9 mouse cellular contexts compared by ENCODE assay signal in the genomic region with DNA sequence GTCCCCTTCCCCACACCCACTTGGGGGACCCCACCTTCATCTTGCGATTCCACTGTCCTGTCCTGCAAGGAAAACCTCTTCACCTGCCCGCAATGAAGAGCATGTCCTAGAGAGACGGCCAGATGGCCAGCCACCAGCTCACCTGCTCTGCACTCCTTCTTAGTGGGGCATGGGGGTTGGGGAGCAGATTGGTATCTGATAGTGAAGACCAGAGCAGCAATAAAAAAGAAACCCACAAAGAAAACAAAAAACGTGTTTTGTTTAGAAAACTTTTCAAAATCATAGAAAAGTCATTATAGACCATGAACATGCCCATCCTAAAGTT. TPM values are rescaled to one million over a fixed set of nuclear protein-coding genes. Genes with fewer than 3 reads are reported as not detected.
DNase-seq lines count a peak whose midpoint lies in the region; ATAC-seq and TF ChIP-seq lines count a peak whose summit lies in the region.
"Had no signal": no experiment of that assay in that cellular context is flagged by ENCODE, and none has a peak within 500 bp of the region (broad histone marks: within the 10 kb centered on the region; RNA-seq: fewer than 3 reads in every experiment).

No protein-coding gene starts in this region.

- DNase-seq in heart, postnatal 36 days = no peak
- DNase-seq in midbrain, embryonic 11.5 days (ENCODE audit: low spot score, missing footprints) = no peak
- DNase-seq in lung, postnatal 25 days (ENCODE audit: low spot score) = no peak
- no peak for DNase-seq in embryo, embryonic 11 days
- no peak for DNase-seq in lung, adult 2 months

- H3K36me3 ChIP-seq in heart, embryonic 16.5 days (ENCODE audit: control insufficient read depth, insufficient read depth) = no peaks in the 10 kb centered on the region
- H3K36me3 ChIP-seq in forebrain, embryonic 16.5 days (ENCODE audit: control insufficient read depth, insufficient read depth) = no peaks in the 10 kb centered on the region
- no peaks in the 10 kb centered on the region for H3K36me3 ChIP-seq in midbrain, embryonic 11.5 days (ENCODE audit: control insufficient read depth, insufficient read depth, low read length)

- no peak for TF ChIP-seq CTCF in bone marrow macrophage, adult 2 months (IDR thresholded peaks at IDR 0.05; ENCODE audit: low read depth, low read length)
- no peak for TF ChIP-seq CTCF in lung, adult 2 months (IDR thresholded peaks at IDR 0.05; ENCODE audit: insufficient read depth, low read length)

- no peak for TF ChIP-seq POLR2A in bone marrow macrophage, adult 2 months (IDR thresholded peaks at IDR 0.05; ENCODE audit: borderline replicate concordance, low read depth, low read length)
- no peak for TF ChIP-seq POLR2A in lung, adult 2 months (IDR thresholded peaks at IDR 0.05; ENCODE audit: borderline replicate concordance, extremely low read depth, low read depth, low read length)

- H3K9ac ChIP-seq in heart, embryonic 16.5 days (ENCODE audit: low read length) = no peak overlapping the region
- no peak overlapping the region for H3K9ac ChIP-seq in forebrain, embryonic 16.5 days (replicated peaks; ENCODE audit: low read depth, low read length)
- H3K9ac ChIP-seq in midbrain, embryonic 11.5 days (ENCODE audit: low read length) = 0 out of 2 replicates have a peak overlapping the region, but pooled peaks have one; percentile 40

- no peak overlapping the region for H3K27ac ChIP-seq in heart, embryonic 16.5 days (ENCODE audit: low read length)
- H3K27ac ChIP-seq in bone marrow macrophage, adult 2 months (ENCODE audit: insufficient read depth, low read depth, low read length) = no peak overlapping the region
- H3K27ac ChIP-seq in forebrain, embryonic 16.5 days (ENCODE audit: low read length) = no peak overlapping the region
- no peak overlapping the region for H3K27ac ChIP-seq in midbrain, embryonic 11.5 days (ENCODE audit: low read depth, low read length)

- peak overlapping the region; percentile 54; the same call in 1 of the 2 replicates for H3K4me2 ChIP-seq in heart, embryonic 16.5 days (ENCODE audit: low read depth, low read length)
- H3K4me2 ChIP-seq in forebrain, embryonic 16.5 days (ENCODE audit: low read length) = peak overlapping the region; percentile 35
- peak overlapping the region; percentile 31 for H3K4me2 ChIP-seq in midbrain, embryonic 11.5 days

- 5% methylated on average over 4 of the region's 4 CpGs for WGBS in heart, embryonic 16.5 days
- WGBS in forebrain, embryonic 16.5 days = 33% methylated on average over 4 of the region's 4 CpGs
- 8% methylated on average over 4 of the region's 4 CpGs for WGBS in midbrain, embryonic 11.5 days
- WGBS in lung, adult 2 months = 9% methylated on average over 4 of the region's 4 CpGs

- no peak for ATAC-seq in heart, embryonic 16.5 days (replicated peaks; ENCODE audit: extremely low read depth, insufficient read depth, low FRiP score)
- ATAC-seq in forebrain, embryonic 16.5 days = no peak
- no peak for ATAC-seq in midbrain, embryonic 11.5 days (ENCODE audit: low FRiP score)

- peaks cover 45% of the 10 kb centered on the region for H3K27me3 ChIP-seq in heart, embryonic 16.5 days (ENCODE audit: control insufficient read depth, insufficient read depth, low read length)
- no peaks in the 10 kb centered on the region; the same call in 1 of the 2 replicates for H3K27me3 ChIP-seq in forebrain, embryonic 16.5 days (replicated peaks; ENCODE audit: control insufficient read depth, insufficient read depth, low read length)
- H3K27me3 ChIP-seq in midbrain, embryonic 11.5 days (ENCODE audit: control insufficient read depth, insufficient read depth, low read length) = peaks cover 57% of the 10 kb centered on the region

- intact Hi-C loops in heart, postnatal 36 days (cut with DNase I) = loop anchor here (5.0 kb wide), 1 partner anchor 192 kb away; no protein-coding TSS in a partner anchor

- H3K9me3 ChIP-seq in heart, embryonic 16.5 days (replicated peaks; ENCODE audit: control insufficient read depth, low read length) = no peaks in the 10 kb centered on the region
- no peaks in the 10 kb centered on the region for H3K9me3 ChIP-seq in forebrain, embryonic 16.5 days (ENCODE audit: control insufficient read depth, low read length)
- no peaks in the 10 kb centered on the region for H3K9me3 ChIP-seq in midbrain, embryonic 11.5 days (ENCODE audit: control insufficient read depth, low read length)

- peaks cover 4% of the 10 kb centered on the region for H3K4me1 ChIP-seq in heart, embryonic 16.5 days (ENCODE audit: control insufficient read depth, insufficient read depth, low read length)
- no peaks in the 10 kb centered on the region; the same call in 1 of the 2 replicates for H3K4me1 ChIP-seq in bone marrow macrophage, adult 2 months (ENCODE audit: control insufficient read depth, insufficient read depth, low read length)
- H3K4me1 ChIP-seq in forebrain, embryonic 16.5 days (replicated peaks; ENCODE audit: control insufficient read depth, insufficient read depth, low read length) = peaks cover 16% of the 10 kb centered on the region
- H3K4me1 ChIP-seq in midbrain, embryonic 11.5 days (ENCODE audit: control insufficient read depth, insufficient read depth, low read length) = no peaks in the 10 kb centered on the region; the same call in 1 of the 2 replicates
- H3K4me1 ChIP-seq in lung, adult 2 months (ENCODE audit: control insufficient read depth, insufficient read depth, low read length) = no peaks in the 10 kb centered on the region

- no peak overlapping the region for H3K4me3 ChIP-seq in heart, embryonic 16.5 days (ENCODE audit: low read length)
- H3K4me3 ChIP-seq in bone marrow macrophage, adult 2 months (ENCODE audit: insufficient read depth, low read length) = peak overlapping the region; percentile 24
- H3K4me3 ChIP-seq in forebrain, embryonic 16.5 days (replicated peaks; ENCODE audit: low read length) = no peak overlapping the region
- H3K4me3 ChIP-seq in midbrain, embryonic 11.5 days (ENCODE audit: low read depth, low read length) = peak overlapping the region; percentile 9; the same call in 1 of the 2 replicates
- no peak overlapping the region for H3K4me3 ChIP-seq in lung, adult 2 months (replicated peaks; ENCODE audit: extremely low read depth, low read depth, low read length)

RNA-seq across cellular contexts. Expression of gene Lhx2, which starts 40.4 kb away (rescaled TPM):
- polyA plus RNA-seq in heart, embryonic 16.5 days (2015; fragmentation: Nextera tagmentation; extraction: Ambion mirVana) = not detected in 2 replicates
- total RNA-seq in heart, postnatal 36 days (2021) = not detected
- polyA plus RNA-seq in bone marrow macrophage, adult 2 months (2012; ENCODE audit: insufficient read depth, insufficient read length, missing spikeins) = 0.32 TPM in 1 of 2 replicates, not detected in the other
- 69.7 and 90.4 TPM in 2 replicates for polyA plus RNA-seq in forebrain, embryonic 16.5 days (2015; fragmentation: Nextera tagmentation; extraction: Ambion mirVana)
- polyA plus RNA-seq in midbrain, embryonic 11.5 days (2014; fragmentation: Nextera tagmentation; extraction: Ambion mirVana) = 55.5 and 61.5 TPM in 2 replicates
- polyA plus RNA-seq in lung, adult 2 months (2012; rRNA removed) = not detected in 2 replicates
- total RNA-seq: megakaryocyte progenitor cell, adult 5-6 weeks had no signal

Comparison
In these comparisons a context has a peak if more than half of its experiments do, and no peak if none do; other contexts are left out.
1. H3K4me3 ChIP-seq: peak in bone marrow macrophage, adult 2 months (single experiment) and midbrain, embryonic 11.5 days (single experiment); none in heart, embryonic 16.5 days (single experiment), forebrain, embryonic 16.5 days (single experiment) and lung, adult 2 months (single experiment).
2. RNA of gene Lhx2, which starts 40.4 kb away (polyA plus RNA-seq): 69.7 to 90.4 TPM in forebrain, embryonic 16.5 days and 55.5 to 61.5 TPM in midbrain, embryonic 11.5 days; 0.32 TPM in bone marrow macrophage, adult 2 months, not detected in heart, embryonic 16.5 days and not detected in lung, adult 2 months; every median in the first group is over 10 times any median in the second.
3. Peak in every context shown above with its lines, with median percentiles within 50 percentile points of each other: H3K4me2 ChIP-seq.